Mouse (Mus musculus) hindbrain, embryonic 15.5 days (tissue): ENCODE results near the gene Slc25a12. TPM values are rescaled to one million over a fixed set of nuclear protein-coding genes. Genes with fewer than 3 reads are reported as not detected.

Experiments used
- ATAC-seq: fragments of 200-750 bp; cut with Nextera tagmentation; 2 replicates; pipeline ENCODE4 v1.8.0; 2017; ENCODE audit warnings: low read depth, moderate number of reproducible peaks, moderate TSS enrichment; ENCODE audit not compliant: low FRiP score
- H3K27ac ChIP-seq: fragments of 300-500 bp; sonication (generic); replicated peaks from 2 replicates; pipeline ENCODE4 v1.5.1; 2015; ENCODE audit warnings: mild to moderate bottlenecking, inconsistent platforms
- H3K27me3 ChIP-seq: fragments of 300-500 bp; sonication (generic); 2 replicates; pipeline ENCODE4 v1.6.1; 2015; ENCODE audit warnings: control low read depth, inconsistent platforms
- H3K36me3 ChIP-seq: fragments of 300-500 bp; sonication (generic); 2 replicates; pipeline ENCODE4 v1.6.1; 2015; ENCODE audit warnings: control low read depth, inconsistent platforms
- H3K4me1 ChIP-seq: fragments of 300-500 bp; sonication (generic); replicated peaks from 2 replicates; pipeline ENCODE4 v1.6.1; 2015; ENCODE audit warnings: control low read depth, inconsistent platforms
- H3K4me2 ChIP-seq: fragments of 300-500 bp; sonication (generic); 2 replicates; pipeline ENCODE4 v1.6.1; 2015; ENCODE audit warnings: moderate library complexity, mild to moderate bottlenecking, inconsistent platforms
- H3K4me3 ChIP-seq: fragments of 300-500 bp; sonication (generic); 2 replicates; pipeline ENCODE4 v1.5.1; 2015; ENCODE audit warnings: mild to moderate bottlenecking, inconsistent platforms
- H3K9ac ChIP-seq: fragments of 300-500 bp; sonication (generic); 2 replicates; pipeline ENCODE4 v1.6.1; 2015; ENCODE audit warnings: inconsistent platforms
- H3K9me3 ChIP-seq: fragments of 300-500 bp; sonication (generic); 2 replicates; pipeline ENCODE4 v1.6.1; 2016; ENCODE audit warnings: control low read depth, inconsistent platforms
- WGBS: fragments of 180-500 bp; shearing (Covaris S2); methylation state at CpG from one replicate; pipeline ENCODE4 v1.1.7; 2015; 5-methylcytosine and 5-hydroxymethylcytosine counted together
- polyA plus RNA-seq: library from polyadenylated mRNA; unstranded; fragments of >200 nt; fragmentation: Nextera tagmentation; extraction: Ambion mirVana; gene quantifications from 2 replicates; pipeline ENCODE4 v1.2.1, GENCODE M21; 2015

The Slc25a12 gene
- polyA plus RNA-seq, 1 experiment from 2014 or later = 112 TPM

DNA sequence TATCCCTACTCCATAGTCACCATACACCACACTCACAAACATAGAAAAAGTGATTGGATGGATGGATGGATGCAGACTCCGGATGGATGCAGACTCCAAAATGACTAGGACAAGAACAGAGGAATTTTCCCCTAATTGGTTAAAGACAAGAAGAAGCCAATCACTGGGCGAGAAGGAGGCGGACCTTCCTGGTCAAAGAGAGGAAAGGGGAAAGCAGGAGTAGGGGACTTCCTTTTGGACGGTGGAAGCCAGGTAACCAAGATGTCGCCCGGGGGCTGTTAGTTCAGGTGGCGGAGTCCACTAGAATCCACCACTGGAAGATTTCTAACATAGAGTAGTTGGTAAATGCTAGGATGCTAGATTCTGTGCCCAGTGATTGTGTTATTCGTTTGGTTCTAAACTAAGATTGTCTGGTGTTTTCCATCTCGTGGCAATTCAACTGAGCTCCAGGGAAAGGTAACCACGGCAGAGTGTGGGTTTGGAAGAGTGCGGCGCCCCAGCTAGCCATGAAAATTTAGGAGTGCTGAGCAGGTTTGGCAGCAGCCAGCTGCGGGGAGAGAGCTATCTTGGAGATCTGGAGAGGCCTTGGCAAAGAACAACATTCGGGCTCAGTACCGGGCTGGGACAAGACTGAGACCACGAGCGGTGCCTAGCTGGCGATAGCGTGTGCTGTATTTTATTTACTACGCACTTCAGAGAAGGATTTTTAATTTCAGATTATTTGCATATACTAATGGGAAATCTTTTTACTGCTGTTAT lies 19.6 kb downstream of the Slc25a12 start:
- 0 out of 2 replicates have a peak, but pooled peaks cover 8% of the 10 kb centered on the region for H3K4me1 ChIP-seq
- H3K4me2 ChIP-seq = no peak overlapping the region
- no peak overlapping the region for H3K27ac ChIP-seq
- no peaks in the 10 kb centered on the region for H3K27me3 ChIP-seq
- H3K9me3 ChIP-seq = no peaks in the 10 kb centered on the region
- H3K36me3 ChIP-seq = peaks cover 13% of the 10 kb centered on the region
- ATAC-seq = no peak
- H3K9ac ChIP-seq = no peak overlapping the region
- no peak overlapping the region for H3K4me3 ChIP-seq
- WGBS = 94% methylated on average over 20 of the region's 20 CpGs

DNA sequence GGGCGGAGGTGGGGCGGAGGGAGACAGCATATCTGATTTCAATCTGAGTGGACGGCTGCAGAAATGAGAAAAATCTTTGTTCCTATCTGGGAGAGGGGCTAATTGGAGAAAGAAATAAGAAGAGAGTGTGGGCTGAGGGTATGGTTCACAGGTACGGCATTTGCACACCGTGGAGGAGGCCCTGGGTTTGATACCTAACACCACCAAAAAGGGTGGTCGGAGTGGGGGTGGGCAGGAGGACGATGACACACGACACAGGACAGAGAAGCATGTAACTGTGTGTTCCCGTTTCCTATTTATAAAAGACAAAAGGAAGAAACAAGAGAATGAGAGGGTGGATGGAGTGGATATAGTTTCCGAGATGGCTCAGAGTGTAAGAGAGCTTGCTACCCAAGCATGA lies 20.4 kb downstream of the Slc25a12 start:
- Histone ChIP-seq H3K9me3 (no peaks in the 10 kb centered on the region), H3K27ac (no peak overlapping the region), H3K27me3 (no peaks in the 10 kb centered on the region), H3K9ac (no peak overlapping the region), H3K36me3 (peaks cover 20% of the 10 kb centered on the region), H3K4me1 (0 out of 2 replicates have a peak, but pooled peaks cover 8% of the 10 kb centered on the region), H3K4me2 (no peak overlapping the region), H3K4me3 (no peak overlapping the region)
- no peak for ATAC-seq
- 92% methylated on average over 10 of the region's 10 CpGs for WGBS

DNA sequence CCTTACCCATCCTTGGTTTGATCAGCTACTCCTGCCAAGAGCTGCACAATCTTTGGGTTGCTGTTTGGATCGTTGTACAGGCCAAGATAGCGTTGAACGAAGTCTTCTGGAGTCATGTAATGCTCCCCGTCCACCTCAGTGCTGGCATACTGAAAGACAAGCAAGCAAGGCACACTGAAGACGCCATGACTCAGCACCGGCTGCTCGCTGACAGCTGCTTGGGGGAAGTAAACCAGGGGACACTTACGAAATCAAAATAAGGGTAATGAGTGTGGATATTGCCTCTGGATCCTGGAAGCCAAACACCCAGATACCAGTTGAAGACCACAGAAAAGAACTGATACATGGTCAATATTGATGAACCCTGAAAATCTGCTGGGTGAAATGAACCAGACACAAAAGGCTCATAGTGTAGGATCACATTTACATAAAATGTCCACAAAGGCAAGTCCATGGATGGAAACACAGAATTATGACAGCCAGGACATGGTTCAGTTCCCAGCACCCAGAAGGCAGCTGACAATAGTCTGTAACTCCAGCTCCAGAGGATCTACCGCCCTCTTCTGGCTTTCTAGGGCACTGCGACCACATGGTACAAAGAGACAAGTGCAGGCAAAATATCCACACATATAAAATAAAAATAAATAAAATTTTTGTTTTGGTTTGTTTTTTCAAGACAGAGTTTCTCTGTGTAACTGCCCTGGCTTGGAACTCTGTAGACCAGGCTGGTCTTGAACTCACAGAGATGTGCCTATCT lies 23.5 kb downstream of the Slc25a12 start:
- H3K9ac ChIP-seq = no peak overlapping the region
- H3K27me3 ChIP-seq = no peaks in the 10 kb centered on the region
- H3K4me2 ChIP-seq = no peak overlapping the region
- no peak overlapping the region for H3K4me3 ChIP-seq
- H3K9me3 ChIP-seq = no peaks in the 10 kb centered on the region
- H3K4me1 ChIP-seq = no peaks in the 10 kb centered on the region
- peaks cover 26% of the 10 kb centered on the region for H3K36me3 ChIP-seq
- no peak overlapping the region for H3K27ac ChIP-seq
- no peak for ATAC-seq
- WGBS = 89% methylated on average over 10 of the region's 10 CpGs

DNA sequence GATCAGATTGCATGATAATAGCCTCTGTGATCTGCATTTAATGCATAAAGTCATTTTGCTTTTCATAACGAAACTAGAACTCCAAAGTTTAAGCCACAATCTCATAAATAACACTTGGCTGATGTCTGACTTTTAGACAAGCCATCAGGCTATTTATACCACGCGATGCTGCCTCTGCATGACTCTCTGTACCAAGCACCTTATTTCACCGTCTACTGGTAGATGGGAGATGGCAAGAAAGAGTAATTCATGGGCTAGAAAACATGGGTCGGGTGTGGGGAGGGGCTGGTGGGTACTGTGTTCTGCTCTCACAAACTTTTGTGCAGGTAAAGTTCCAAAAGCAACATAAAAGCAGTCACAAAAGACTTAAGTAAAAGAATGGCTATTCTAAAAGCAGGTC lies 27.4 kb downstream of the Slc25a12 start:
- no peak overlapping the region for H3K4me2 ChIP-seq
- no peak for ATAC-seq
- WGBS = 89% methylated on average over 5 of the region's 5 CpGs
- H3K9ac ChIP-seq = no peak overlapping the region
- no peak overlapping the region for H3K4me3 ChIP-seq
- H3K27ac ChIP-seq = no peak overlapping the region
- no peaks in the 10 kb centered on the region for H3K4me1 ChIP-seq
- H3K9me3 ChIP-seq = no peaks in the 10 kb centered on the region
- no peaks in the 10 kb centered on the region for H3K27me3 ChIP-seq
- peaks cover 38% of the 10 kb centered on the region for H3K36me3 ChIP-seq

DNA sequence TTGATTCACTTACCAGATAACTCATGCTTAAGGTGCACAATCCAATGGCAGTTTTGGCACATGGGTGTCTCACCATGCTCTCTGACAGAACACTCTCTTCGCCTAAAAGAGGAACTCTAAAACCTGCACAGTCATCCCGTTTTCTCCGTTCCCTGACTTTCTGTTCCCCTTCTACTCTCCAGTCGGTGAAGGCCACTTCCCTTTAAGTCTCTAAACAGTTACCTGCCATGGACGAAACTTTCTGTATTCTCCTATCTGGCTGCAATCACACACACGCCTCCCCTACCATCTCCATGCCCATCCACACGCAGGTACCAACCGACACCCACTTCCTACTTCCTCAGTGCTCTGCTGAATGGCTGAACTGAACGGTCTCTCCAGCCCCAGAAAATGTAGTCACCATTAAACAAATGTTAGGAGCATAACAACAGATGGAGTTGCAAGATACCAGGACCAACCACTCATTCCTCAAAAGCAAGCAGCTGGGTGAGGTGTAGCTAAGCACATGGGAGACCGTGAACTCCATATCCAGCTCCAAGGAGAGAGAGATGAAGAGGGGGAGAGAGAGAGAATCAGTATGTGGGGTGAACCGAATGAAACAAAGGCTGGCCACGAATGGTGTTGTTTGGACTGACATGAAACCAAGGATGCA lies 29.3 kb downstream of the Slc25a12 start:
- ATAC-seq = no peak
- Histone ChIP-seq H3K4me2 (no peak overlapping the region), H3K4me3 (no peak overlapping the region), H3K36me3 (peaks cover 33% of the 10 kb centered on the region), H3K4me1 (no peaks in the 10 kb centered on the region), H3K9me3 (no peaks in the 10 kb centered on the region), H3K27me3 (no peaks in the 10 kb centered on the region), H3K27ac (no peak overlapping the region), H3K9ac (no peak overlapping the region)
- WGBS = 86% methylated on average over 12 of the region's 12 CpGs

DNA sequence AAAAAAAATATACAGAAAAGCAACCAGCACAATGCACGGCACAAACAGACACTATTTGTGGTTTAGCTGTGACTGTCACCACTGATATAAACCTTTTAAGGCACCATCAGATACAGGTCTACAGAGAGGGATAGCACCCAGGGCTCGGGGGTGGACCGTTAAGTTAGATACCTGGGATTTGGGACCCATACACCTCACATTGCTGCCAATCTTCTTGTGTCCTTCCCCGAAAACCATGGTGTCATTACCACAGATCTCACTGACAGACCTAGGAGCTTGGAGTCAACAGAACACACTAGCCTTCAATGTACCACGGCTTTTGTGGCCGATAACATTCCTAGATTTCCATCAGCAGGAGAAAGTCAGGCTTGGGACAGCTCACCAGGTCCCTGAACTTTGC lies 30.9 kb downstream of the Slc25a12 start:
- H3K27ac ChIP-seq = no peak overlapping the region
- no peak for ATAC-seq
- H3K36me3 ChIP-seq = peaks cover 35% of the 10 kb centered on the region
- no peak overlapping the region for H3K4me3 ChIP-seq
- H3K4me1 ChIP-seq = no peaks in the 10 kb centered on the region
- H3K27me3 ChIP-seq = no peaks in the 10 kb centered on the region
- H3K4me2 ChIP-seq = no peak overlapping the region
- H3K9ac ChIP-seq = no peak overlapping the region
- H3K9me3 ChIP-seq = no peaks in the 10 kb centered on the region
- 98% methylated on average over 6 of the region's 6 CpGs for WGBS

DNA sequence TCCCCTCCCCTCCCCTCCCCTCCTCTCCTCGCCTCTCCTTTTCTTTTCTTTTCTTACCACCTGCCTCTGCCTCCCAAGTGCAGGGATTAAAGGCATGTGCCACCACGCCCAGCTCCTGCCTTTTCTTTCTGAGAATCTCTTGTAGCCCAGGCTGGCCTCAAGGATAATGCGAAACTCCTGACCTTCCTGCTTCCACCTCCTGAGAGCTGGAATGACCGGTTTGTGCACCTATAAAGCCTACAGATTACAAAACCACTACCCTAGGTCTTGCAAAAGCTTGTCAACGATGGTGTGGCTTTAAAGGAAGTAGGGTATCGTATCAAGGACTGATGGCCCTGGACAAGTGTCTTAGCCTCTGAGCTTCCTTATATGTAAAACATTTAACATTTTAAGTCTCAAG lies 31.3 kb downstream of the Slc25a12 start:
- Histone ChIP-seq H3K36me3 (peaks cover 39% of the 10 kb centered on the region), H3K4me3 (no peak overlapping the region), H3K9me3 (no peaks in the 10 kb centered on the region), H3K27ac (no peak overlapping the region), H3K4me1 (no peaks in the 10 kb centered on the region), H3K9ac (no peak overlapping the region), H3K4me2 (no peak overlapping the region), H3K27me3 (no peaks in the 10 kb centered on the region)
- no peak for ATAC-seq
- WGBS = 86% methylated on average over 5 of the region's 6 CpGs

DNA sequence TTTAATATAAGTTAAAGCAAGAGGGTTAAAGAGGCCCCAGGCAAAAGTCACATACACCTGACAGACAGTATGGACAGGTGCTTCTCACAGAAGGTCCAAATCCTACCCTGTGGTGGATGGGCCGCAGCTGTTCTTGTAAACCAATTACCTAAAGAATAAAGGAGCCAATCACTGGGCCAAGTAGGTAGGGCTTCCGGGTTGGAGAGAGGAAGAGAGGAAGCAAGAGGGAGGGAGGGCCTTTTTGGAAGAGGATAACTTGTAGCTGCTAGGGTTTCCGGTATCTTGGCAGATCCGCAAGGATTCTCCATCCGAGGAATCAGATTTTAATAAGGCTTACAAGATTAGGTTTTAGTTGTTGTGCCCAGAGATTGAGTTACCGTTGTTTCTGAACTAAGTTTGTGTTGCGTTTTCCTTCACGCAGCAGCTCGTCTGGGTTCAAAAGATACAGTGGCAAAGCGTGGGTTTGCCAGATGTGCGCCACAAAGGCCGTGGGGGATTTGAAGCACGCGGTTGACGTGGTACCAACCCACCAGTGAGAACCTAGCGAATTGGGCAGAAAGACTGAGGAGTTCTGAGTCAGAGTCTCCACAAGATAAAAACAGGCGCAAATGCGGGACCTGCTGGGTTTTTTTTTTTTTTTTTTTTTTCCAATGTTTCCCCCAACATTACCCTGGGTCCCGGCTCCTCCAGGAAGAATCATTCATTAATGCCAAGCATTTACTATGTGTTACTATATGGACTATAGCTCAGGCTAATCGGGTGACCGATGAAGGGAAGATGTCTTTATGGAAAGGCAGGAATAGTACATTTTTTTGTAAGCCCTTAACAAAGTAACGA lies 33.3 kb downstream of the Slc25a12 start:
- 92% methylated on average over 22 of the region's 22 CpGs for WGBS
- H3K4me2 ChIP-seq = no peak overlapping the region
- no peaks in the 10 kb centered on the region for H3K9me3 ChIP-seq
- H3K36me3 ChIP-seq = peaks cover 39% of the 10 kb centered on the region
- H3K9ac ChIP-seq = no peak overlapping the region
- H3K4me3 ChIP-seq = no peak overlapping the region
- ATAC-seq = no peak
- no peak overlapping the region for H3K27ac ChIP-seq
- H3K27me3 ChIP-seq = no peaks in the 10 kb centered on the region
- no peaks in the 10 kb centered on the region for H3K4me1 ChIP-seq

DNA sequence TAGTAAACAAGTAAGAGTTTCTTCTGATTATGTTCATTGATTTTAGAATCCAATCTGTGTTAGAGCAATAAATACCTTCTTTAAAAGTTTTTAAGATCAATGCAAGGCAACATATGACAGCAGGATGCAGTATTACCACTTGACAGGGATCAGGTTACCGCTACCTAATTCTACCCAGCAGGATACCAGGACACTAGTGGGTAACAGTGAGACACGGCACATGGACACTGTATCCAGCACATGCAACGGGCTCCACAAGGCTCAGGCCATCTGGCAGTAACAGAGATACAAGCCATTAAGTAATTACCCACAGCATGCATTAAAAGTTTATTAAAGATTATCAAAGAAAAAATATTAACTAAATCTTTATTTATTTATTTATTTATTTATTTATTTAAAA lies 37.8 kb downstream of the Slc25a12 start:
- no peak overlapping the region for H3K27ac ChIP-seq
- H3K4me1 ChIP-seq = no peaks in the 10 kb centered on the region
- no peak overlapping the region for H3K4me3 ChIP-seq
- ATAC-seq = no peak
- no peak overlapping the region for H3K4me2 ChIP-seq
- peaks cover 29% of the 10 kb centered on the region for H3K36me3 ChIP-seq
- no peaks in the 10 kb centered on the region for H3K9me3 ChIP-seq
- no peaks in the 10 kb centered on the region for H3K27me3 ChIP-seq
- 68% methylated on average over 3 of the region's 3 CpGs for WGBS
- no peak overlapping the region for H3K9ac ChIP-seq

DNA sequence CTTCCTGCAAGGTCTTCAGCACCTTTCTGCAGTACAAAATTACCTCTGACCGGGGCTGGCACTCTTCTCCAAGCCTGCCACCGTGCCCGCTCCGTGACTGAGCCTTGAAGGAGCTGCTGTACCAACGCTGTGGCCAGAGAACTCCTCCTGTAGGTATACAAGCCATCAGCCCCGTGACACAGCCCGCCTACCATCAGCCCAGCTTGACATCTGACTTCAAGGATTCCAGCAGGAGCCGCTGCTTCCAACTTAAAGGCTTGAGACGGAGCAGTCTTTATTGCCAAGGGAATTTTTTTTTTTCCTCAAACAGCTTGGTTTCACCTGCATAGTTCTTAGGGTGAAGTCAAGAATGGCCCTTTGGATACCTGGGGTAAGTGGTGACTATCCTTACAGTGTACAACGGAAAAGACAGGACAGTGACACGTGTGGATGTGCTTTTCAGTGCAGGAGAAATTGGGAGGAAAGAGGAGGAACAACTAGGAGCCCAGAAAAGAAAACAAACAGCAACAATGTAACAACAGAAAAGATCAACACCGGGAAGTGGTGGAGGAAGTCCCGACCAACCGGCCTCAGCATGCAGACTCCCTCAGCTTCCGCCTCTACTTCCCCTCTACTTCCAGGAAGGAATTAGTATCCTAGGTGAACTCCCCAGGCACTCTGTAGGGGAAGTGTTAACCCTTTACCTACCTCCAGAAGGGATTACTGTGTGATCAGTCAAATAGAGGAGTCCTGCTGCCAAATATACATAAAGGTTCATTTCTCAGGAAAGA lies 39.0 kb downstream of the Slc25a12 start:
- no peak overlapping the region for H3K4me3 ChIP-seq
- H3K9ac ChIP-seq = no peak overlapping the region
- WGBS = 62% methylated on average over 15 of the region's 15 CpGs

DNA sequence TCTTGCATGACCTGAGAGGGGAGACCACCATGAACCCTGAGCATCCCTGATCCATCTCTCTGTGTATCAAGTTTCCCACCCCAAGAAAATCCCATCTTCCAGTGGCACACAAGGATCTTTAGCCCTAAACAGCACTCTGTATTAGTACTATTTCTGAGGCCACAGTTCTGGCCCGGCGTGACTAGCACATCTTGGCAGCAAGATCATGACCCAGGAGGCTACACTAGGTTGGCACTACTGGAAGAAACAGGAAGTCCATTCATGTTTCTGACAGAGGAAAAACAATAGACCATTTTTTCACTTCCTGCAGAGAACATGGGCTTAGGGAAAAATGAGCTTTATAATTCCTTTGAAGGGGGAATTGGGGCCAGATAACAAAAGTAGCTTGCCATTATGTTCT lies 39.8 kb downstream of the Slc25a12 start:
- Histone ChIP-seq H3K27ac (no peak overlapping the region), H3K9me3 (no peaks in the 10 kb centered on the region), H3K9ac (no peak overlapping the region), H3K36me3 (peaks cover 30% of the 10 kb centered on the region), H3K4me2 (no peak overlapping the region), H3K27me3 (no peaks in the 10 kb centered on the region), H3K4me1 (no peaks in the 10 kb centered on the region), H3K4me3 (no peak overlapping the region)
- no peak for ATAC-seq
- 78% methylated on average over 2 of the region's 2 CpGs for WGBS

More for the DNA sequence above, 39.0 kb downstream of the Slc25a12 start:
- Histone ChIP-seq H3K27ac (no peak overlapping the region), H3K4me2 (no peak overlapping the region), H3K27me3 (no peaks in the 10 kb centered on the region), H3K9me3 (no peaks in the 10 kb centered on the region), H3K4me1 (no peaks in the 10 kb centered on the region), H3K36me3 (peaks cover 32% of the 10 kb centered on the region)
- no peak for ATAC-seq
